Mouse (Mus musculus): Measurements from ENCODE around the gene Cox19.

DNA sequence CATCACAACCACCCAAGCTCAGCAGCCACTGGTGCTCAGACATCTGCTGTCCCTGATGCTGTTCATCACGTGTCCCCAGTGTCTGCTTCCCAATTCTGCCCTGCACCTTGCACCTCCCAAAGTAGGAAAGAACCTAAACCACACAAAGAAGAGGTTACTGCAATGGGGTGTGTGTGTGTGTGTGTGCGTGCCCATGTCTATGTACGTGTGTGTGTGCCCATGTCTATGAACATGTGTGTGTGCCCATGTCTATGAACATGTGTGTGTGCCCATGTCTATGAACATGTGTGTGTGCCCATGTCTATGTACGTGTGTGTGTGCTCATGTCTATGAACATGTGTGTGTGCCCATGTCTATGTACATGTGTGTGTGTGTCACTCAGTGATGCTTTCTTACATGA is 44.3 kb upstream of the Cox19 start:
- TF ChIP-seq CTCF (IDR thresholded peaks at IDR 0.05; ENCODE audit: insufficient read depth, low read length) (no peak), POLR2A (IDR thresholded peaks at IDR 0.05; ENCODE audit: borderline replicate concordance, extremely low read depth, low read depth, low read length) (no peak)

Measured in lung, adult 2 months (tissue).